In the genomic region with DNA sequence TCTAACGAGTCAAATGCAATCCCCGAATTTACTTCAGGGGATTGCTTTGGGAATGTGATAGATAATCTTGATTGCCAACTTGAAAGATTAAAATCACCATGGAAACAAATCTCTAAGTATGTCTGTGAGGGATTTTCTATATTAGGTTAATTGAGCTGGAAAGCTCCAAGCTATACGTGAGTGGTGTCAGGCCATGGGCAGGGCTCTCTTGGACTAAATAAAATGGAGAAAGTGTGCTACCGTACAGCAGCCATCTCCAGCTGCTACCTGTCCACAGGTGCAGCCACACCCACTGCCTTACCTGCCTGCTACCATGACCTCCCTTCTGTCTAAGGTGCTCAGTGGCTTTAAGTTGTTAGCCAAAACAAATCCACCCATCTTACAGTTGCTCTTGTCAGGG, we compare ENCODE assay signal across 11 mouse cellular contexts.
"Had no signal": no experiment of that assay in that cellular context is flagged by ENCODE, and none has a peak within 500 bp of the region (broad histone marks: within the 10 kb centered on the region; RNA-seq: fewer than 3 reads in every experiment).

No protein-coding gene starts in this region.

- H3K9ac ChIP-seq: limb, embryonic 12.5 days; liver, embryonic 13.5 days; liver, postnatal 0 days; neural tube, embryonic 13.5 days had no signal

- ATAC-seq: liver, postnatal 0 days had no signal

- H3K27me3 ChIP-seq: limb, embryonic 12.5 days; liver, embryonic 13.5 days; neural tube, embryonic 13.5 days had no signal

- H3K36me3 ChIP-seq: limb, embryonic 12.5 days; liver, embryonic 13.5 days; neural tube, embryonic 13.5 days had no signal

- H3K9me3 ChIP-seq: limb, embryonic 12.5 days; liver, embryonic 13.5 days; neural tube, embryonic 13.5 days had no signal

- H3K4me3 ChIP-seq: layer of hippocampus, adult 2 months; limb, embryonic 12.5 days; liver, embryonic 13.5 days; neural tube, embryonic 13.5 days had no signal

- DNase-seq: kidney, adult 11 months; kidney, postnatal 10 days; kidney, postnatal 4 days; liver; liver, embryonic 13.5 days; liver, postnatal 0 days; thymus, adult 2 months; thymus, postnatal 25 days had no signal

- H3K4me1 ChIP-seq: limb, embryonic 12.5 days; liver, embryonic 13.5 days had no signal

- H3K4me2 ChIP-seq: limb, embryonic 12.5 days; liver, embryonic 13.5 days; neural tube, embryonic 13.5 days had no signal

- H3K27ac ChIP-seq: layer of hippocampus, adult 2 months; limb, embryonic 12.5 days; liver, embryonic 13.5 days; neural tube, embryonic 13.5 days had no signal
